Mouse (Mus musculus): ENCODE data around the gene Focad. TPM values are rescaled to one million over a fixed set of nuclear protein-coding genes. Genes with fewer than 3 reads are reported as not detected.

The Focad gene
- polyA plus RNA-seq, 1 experiment from 2014 or later = 12.5 TPM

DNA sequence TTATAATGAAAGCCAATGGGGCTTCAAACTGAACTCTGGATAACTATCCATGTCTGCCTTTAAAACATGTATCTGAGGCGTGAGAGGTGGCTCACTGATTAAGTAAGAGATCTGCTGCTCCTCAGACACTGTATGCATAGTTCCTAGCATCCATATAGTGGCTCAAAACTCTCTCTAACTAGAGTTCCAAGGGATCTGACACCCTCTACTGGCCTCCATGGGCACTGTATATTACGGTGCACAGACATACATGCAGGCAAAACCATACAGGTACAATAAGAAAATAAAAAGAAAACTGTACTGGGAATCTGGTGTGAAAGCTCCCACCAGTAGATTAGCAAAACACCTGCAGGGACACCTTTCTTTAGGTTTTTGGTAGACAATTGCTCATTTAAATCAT, 186.1 kb downstream of the Focad start:
- Histone ChIP-seq H3K4me3 (no peak overlapping the region), H3K27me3 (no peaks in the 10 kb centered on the region), H3K36me3 (no peaks in the 10 kb centered on the region), H3K9me3 (no peaks in the 10 kb centered on the region), H3K4me1 (peaks cover 6% of the 10 kb centered on the region), H3K27ac (no peak overlapping the region), H3K9ac (no peak overlapping the region), H3K4me2 (replicated peaks) (no peak overlapping the region)
- 90% methylated on average over 2 of the region's 2 CpGs for WGBS
- ATAC-seq (ENCODE audit: low FRiP score, low read depth) = no peak

DNA sequence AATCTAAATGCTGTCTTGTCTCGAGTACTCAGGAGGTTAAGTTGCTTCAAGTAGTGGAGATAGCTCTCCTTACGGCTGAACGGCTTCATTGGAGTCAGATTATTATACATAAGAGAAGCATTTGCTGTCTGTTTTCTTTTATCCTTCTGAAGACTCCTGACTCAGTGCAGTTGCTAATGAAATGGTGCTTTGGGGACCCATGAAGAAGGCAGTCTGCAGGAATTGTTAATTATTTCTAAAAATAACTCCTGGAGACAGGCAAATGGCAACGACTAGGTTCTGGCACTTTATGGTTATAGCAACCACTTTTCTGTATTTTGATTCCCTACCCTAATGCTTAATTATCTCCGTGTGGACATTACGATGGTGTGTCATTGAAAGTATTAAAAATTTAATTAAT, 201.1 kb downstream of the Focad start:
- WGBS = 56% methylated on average over 6 of the region's 6 CpGs
- no peak overlapping the region for H3K9ac ChIP-seq
- H3K27ac ChIP-seq = no peak overlapping the region
- H3K9me3 ChIP-seq = no peaks in the 10 kb centered on the region
- no peak overlapping the region for H3K4me3 ChIP-seq
- no peaks in the 10 kb centered on the region for H3K27me3 ChIP-seq
- no peaks in the 10 kb centered on the region for H3K4me1 ChIP-seq
- H3K4me2 ChIP-seq (replicated peaks) = no peak overlapping the region
- no peaks in the 10 kb centered on the region for H3K36me3 ChIP-seq
- ATAC-seq (ENCODE audit: low FRiP score, low read depth) = no peak

DNA sequence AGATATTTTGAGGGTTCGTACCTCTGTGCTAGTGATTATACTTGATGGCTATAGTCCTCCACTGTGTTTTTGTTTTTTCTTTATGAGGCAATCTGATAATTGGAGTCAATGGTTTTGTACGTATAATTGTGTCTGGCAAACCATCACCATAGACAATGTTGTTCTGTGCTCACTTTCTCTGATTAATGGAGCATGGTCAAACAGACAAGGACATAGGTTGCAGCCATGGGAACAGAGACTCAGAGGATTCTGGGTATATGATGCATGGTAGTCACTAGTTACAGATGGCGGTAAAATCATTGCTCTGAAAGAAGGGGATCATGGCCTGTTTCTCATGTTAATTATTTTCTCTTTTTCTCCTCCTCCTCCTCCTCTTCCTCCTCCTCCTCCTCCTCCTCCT, 205.1 kb downstream of the Focad start:
- Histone ChIP-seq H3K27ac (no peak overlapping the region), H3K4me2 (replicated peaks) (no peak overlapping the region), H3K9ac (no peak overlapping the region), H3K36me3 (no peaks in the 10 kb centered on the region), H3K4me1 (no peaks in the 10 kb centered on the region), H3K9me3 (no peaks in the 10 kb centered on the region), H3K4me3 (no peak overlapping the region), H3K27me3 (no peaks in the 10 kb centered on the region)
- 77% methylated on average over 3 of the region's 3 CpGs for WGBS
- ATAC-seq (ENCODE audit: low FRiP score, low read depth) = no peak

DNA sequence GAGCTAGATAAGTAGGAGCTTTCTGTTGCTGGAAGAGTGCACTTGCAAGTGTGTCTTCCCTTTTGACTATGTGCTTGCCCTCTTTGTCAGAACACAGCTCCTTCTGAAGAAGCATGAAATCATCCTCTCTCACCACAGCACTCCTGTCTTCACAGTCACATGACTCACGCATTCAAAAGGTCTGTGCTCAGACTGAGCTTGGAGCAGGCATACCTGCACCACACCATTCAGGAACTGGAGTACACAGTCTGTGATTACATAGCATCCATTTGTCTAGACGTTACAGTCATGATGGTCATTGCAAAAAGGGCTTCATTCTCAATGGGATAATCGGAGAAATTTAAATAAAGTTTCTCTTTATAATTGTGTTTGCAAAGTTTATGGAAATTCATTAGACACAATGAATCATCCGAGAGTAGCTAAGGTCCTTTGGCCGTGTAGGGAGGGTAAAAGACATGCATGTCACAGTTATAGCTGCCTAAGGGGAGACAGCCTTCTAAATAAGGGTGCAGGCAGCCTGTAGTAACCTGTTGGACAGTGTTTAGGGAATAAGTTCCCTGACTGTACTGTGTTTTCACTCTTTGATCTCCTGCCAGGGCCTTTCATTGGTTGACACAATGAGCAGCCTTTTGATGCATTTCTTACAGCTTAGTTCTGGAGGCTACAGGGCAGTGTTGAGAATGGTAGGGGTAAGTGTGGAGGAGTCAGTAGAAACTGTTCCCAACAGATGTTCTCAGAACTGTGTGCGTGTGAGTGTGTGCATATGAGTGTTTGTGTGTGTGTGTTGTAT, 206.6 kb downstream of the Focad start:
- H3K9me3 ChIP-seq = no peaks in the 10 kb centered on the region
- H3K27ac ChIP-seq = no peak overlapping the region
- H3K4me2 ChIP-seq (replicated peaks) = no peak overlapping the region
- WGBS = 77% methylated on average over 6 of the region's 6 CpGs
- H3K4me3 ChIP-seq = no peak overlapping the region
- no peaks in the 10 kb centered on the region for H3K4me1 ChIP-seq
- no peaks in the 10 kb centered on the region for H3K27me3 ChIP-seq
- H3K36me3 ChIP-seq = no peaks in the 10 kb centered on the region
- H3K9ac ChIP-seq = no peak overlapping the region
- ATAC-seq (ENCODE audit: low FRiP score, low read depth) = no peak

DNA sequence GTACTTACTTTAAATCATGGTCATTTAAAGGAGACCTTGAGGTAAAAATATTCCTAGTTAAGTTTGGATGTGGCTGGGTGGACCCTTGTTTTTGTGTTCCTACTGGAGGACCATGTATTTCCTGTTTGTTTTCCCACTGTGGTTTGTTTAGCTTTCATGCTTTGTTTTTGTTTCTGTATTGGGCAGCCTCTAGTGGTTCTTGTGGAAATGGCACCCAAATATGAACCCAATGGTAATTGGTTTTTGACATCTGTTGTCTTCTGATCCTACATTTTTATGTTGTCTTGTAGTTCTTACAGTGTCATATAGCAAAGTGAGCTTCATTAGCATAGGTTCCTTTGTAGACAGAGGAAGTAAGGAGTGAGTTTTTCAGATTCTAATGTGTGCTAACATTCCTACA, 207.9 kb downstream of the Focad start:
- Histone ChIP-seq H3K4me3 (no peak overlapping the region), H3K4me1 (no peaks in the 10 kb centered on the region), H3K36me3 (no peaks in the 10 kb centered on the region), H3K9ac (no peak overlapping the region), H3K27me3 (no peaks in the 10 kb centered on the region), H3K9me3 (no peaks in the 10 kb centered on the region), H3K27ac (no peak overlapping the region), H3K4me2 (replicated peaks) (no peak overlapping the region)
- ATAC-seq (ENCODE audit: low FRiP score, low read depth) = no peak

DNA sequence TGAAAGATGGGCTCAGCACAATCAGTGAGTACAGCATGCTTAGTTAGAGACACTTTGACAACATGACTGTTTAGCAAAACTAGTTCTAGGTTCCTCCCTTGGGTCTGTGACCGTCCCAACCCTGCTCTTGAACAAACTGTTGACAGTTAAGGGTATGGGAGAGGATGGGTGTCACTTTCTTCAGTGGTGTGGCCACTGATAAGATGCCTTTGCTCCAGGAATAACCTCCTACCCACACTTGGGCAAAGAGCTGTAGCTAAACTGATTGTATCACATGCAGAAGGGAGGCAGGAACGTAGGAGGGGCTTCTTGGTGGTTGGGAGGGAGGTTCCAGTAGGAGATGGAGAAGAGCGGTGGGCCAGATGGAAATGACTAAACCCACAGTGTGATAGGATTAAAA, 213.3 kb downstream of the Focad start:
- H3K4me2 ChIP-seq (replicated peaks) = no peak overlapping the region
- H3K27ac ChIP-seq = no peak overlapping the region
- no peak for ATAC-seq (ENCODE audit: low FRiP score, low read depth)
- 93% methylated on average over 3 of the region's 3 CpGs for WGBS
- H3K4me3 ChIP-seq = no peak overlapping the region
- no peaks in the 10 kb centered on the region for H3K27me3 ChIP-seq
- H3K36me3 ChIP-seq = no peaks in the 10 kb centered on the region
- no peaks in the 10 kb centered on the region for H3K9me3 ChIP-seq
- no peaks in the 10 kb centered on the region for H3K4me1 ChIP-seq
- H3K9ac ChIP-seq = no peak overlapping the region

DNA sequence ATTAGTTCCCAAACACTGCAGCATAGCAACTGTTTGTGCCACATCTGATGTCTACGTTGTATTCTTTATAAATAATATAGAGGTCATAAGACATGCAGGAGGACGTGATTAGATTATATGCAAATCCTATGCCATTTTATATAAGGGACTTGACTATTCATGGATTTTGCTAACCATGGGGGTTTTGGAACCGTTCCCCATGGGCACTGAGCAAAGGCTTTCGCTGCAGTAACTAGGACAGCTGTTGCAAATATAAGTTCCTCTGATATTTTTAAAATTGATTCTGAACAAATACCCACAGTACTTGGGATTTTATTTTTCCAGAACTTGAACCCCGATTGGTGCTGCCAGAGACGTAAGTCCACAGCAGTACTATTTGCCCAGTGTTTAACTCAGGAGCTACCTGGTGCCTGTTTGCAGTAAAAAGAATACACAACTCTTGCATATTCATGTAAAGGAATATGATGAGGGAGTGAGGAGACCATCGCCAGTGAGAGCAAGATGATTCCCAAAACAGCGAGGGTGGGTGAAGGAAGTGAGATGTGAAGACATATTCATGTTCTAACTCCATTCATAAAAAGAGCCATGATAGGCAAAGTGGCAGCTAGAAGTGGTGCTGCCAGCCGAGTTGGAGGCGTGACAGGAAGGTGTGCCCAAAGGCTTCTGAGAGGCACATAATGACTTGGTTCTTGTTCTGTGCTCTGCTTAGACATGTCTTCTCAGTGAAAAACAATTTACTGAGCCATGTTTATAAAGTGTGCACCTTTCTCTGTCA, 214.1 kb downstream of the Focad start:
- 89% methylated on average over 10 of the region's 10 CpGs for WGBS
- H3K27me3 ChIP-seq = no peaks in the 10 kb centered on the region
- no peaks in the 10 kb centered on the region for H3K4me1 ChIP-seq
- H3K9me3 ChIP-seq = no peaks in the 10 kb centered on the region
- no peak overlapping the region for H3K4me2 ChIP-seq (replicated peaks)
- ATAC-seq (ENCODE audit: low FRiP score, low read depth) = no peak
- H3K36me3 ChIP-seq = no peaks in the 10 kb centered on the region
- H3K27ac ChIP-seq = no peak overlapping the region
- H3K4me3 ChIP-seq = no peak overlapping the region
- no peak overlapping the region for H3K9ac ChIP-seq

DNA sequence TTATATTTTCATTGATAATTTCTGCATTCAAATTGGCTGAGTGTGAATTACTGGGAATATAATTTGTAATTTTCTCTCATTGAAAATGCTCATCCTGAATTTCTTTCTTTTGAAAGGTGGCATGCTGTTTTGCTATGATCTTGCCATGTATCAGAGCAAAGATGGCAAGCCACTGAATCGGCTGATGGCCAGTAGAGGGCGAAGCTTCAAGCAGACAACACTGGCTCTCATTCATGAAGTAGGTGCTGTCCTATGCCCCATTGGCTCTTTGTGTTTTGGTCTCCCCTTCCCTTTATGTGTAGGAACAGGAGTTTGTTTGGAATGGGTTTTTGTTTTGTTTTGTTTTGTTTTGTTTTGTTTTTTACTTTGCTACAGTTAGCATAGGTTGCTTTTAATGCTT, 215.2 kb downstream of the Focad start:
- H3K27me3 ChIP-seq = no peaks in the 10 kb centered on the region
- no peak overlapping the region for H3K27ac ChIP-seq
- no peaks in the 10 kb centered on the region for H3K4me1 ChIP-seq
- H3K9ac ChIP-seq = no peak overlapping the region
- H3K4me2 ChIP-seq (replicated peaks) = no peak overlapping the region
- no peak for ATAC-seq (ENCODE audit: low FRiP score, low read depth)
- 65% methylated on average over 2 of the region's 2 CpGs for whole genome bisulfite sequencing
- no peak overlapping the region for H3K4me3 ChIP-seq
- H3K36me3 ChIP-seq = no peaks in the 10 kb centered on the region
- no peaks in the 10 kb centered on the region for H3K9me3 ChIP-seq

DNA sequence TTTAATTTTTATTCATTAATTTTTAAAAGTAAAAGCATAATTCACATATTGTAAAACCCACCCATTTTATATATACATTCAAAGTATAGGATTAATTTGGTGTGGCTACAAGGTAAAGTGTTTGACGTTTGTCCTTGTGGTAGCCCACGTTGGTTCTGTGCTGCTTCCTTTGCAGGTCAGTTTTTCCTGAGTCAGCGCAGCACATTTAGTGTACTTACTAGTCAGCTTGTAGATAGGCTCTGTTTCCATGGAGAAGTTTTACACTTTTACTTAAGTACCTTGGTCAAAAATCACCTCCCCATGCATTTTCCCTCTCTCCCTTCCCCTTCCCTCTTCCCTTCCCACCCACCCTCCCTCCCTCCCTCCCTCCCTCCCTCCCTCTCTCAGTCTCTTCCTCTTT, 220.5 kb downstream of the Focad start:
- Histone ChIP-seq H3K9me3 (no peaks in the 10 kb centered on the region), H3K9ac (no peak overlapping the region), H3K4me1 (no peaks in the 10 kb centered on the region), H3K4me3 (no peak overlapping the region), H3K4me2 (replicated peaks) (no peak overlapping the region), H3K27me3 (no peaks in the 10 kb centered on the region), H3K27ac (no peak overlapping the region), H3K36me3 (no peaks in the 10 kb centered on the region)
- ATAC-seq (ENCODE audit: low FRiP score, low read depth) = no peak
- WGBS = 83% methylated on average over 3 of the region's 3 CpGs

DNA sequence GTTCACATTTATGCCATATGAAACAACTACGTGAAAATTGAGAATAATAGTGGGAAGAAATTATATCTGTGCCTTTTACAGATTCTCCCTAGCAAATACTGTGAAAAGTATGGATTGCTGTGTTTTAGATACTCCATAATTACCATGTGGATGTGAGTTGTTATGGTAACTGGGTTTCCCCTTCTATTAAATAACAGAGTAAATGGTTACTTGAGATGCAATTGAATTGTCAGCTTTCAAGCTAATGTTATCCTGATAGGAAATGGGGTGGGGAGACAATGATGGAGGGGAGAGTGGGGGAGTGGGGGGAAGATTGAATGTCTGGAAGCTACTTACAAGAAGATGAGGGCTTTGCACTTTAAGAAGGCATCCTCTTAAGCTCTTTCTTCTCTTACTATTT, 225.6 kb downstream of the Focad start:
- Histone ChIP-seq H3K27me3 (no peaks in the 10 kb centered on the region), H3K9me3 (no peaks in the 10 kb centered on the region), H3K9ac (no peak overlapping the region), H3K4me1 (peaks cover under 1% of the 10 kb centered on the region; the same call in 1 of the 2 replicates), H3K4me2 (replicated peaks) (no peak overlapping the region), H3K4me3 (no peak overlapping the region), H3K36me3 (no peaks in the 10 kb centered on the region), H3K27ac (no peak overlapping the region)
- WGBS = 93% methylated on average over 1 of the region's 1 CpGs
- no peak for ATAC-seq (ENCODE audit: low FRiP score, low read depth)

DNA sequence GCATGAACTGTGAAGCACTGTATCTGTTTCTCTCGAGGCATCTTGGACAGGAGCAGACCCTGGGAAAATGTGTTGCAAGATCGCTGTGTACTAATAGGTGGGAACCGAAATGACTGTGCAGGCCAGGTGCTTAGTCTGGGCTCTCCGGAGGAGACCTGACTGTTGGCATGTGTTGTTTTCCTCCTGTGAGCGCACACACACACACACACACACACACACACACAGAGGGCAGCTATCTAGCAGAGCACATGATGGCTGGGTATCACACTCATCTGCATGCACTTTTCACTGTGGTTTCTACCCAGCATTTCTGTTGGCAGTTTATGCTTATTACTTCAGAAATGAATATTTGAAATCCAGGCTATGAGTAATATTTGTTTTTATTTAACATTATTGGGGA, 231.0 kb downstream of the Focad start:
- Histone ChIP-seq H3K4me2 (replicated peaks) (no peak overlapping the region), H3K9ac (no peak overlapping the region), H3K4me3 (no peak overlapping the region), H3K27ac (no peak overlapping the region), H3K36me3 (no peaks in the 10 kb centered on the region), H3K9me3 (no peaks in the 10 kb centered on the region), H3K4me1 (peaks cover 5% of the 10 kb centered on the region; the same call in 1 of the 2 replicates), H3K27me3 (no peaks in the 10 kb centered on the region)
- 80% methylated on average over 5 of the region's 5 CpGs for WGBS
- ATAC-seq (ENCODE audit: low FRiP score, low read depth) = no peak

DNA sequence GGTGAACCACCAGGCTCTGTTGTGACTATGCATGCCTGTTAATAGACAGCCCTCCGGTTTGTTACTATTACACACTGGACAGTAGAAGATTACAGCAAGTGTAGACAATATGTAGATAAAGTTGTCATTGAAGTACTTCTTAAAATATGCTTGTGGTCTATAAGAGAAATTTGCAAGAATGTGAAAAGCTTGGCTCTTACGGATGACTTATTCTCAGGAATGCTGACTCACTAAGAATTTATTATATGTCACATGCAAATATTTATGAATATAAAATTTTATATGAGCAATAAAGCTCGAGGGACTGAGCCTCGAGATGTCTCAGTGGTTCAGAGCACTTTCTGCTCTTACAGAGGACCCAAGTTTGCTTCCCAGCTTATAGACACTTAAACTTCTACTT, 240.1 kb downstream of the Focad start:
- no peaks in the 10 kb centered on the region for H3K27me3 ChIP-seq
- H3K27ac ChIP-seq = no peak overlapping the region
- 61% methylated on average over 4 of the region's 4 CpGs for WGBS
- H3K36me3 ChIP-seq = no peaks in the 10 kb centered on the region
- H3K4me1 ChIP-seq = peaks cover 25% of the 10 kb centered on the region
- ATAC-seq (ENCODE audit: low FRiP score, low read depth) = no peak
- no peak overlapping the region for H3K4me2 ChIP-seq (replicated peaks)
- no peaks in the 10 kb centered on the region for H3K9me3 ChIP-seq
- H3K4me3 ChIP-seq = no peak overlapping the region
- H3K9ac ChIP-seq = no peak overlapping the region

Measured in limb, embryonic 13.5 days (tissue).